Mouse (Mus musculus) layer of hippocampus, adult 2 months (tissue): ENCODE measurements at regions not wholly inside any gene's neighbourhood (a gene's known extent, or its start where the extent isn't known, plus 50 kb on each side); places are given as distances from the start of the nearest gene placed in this dataset.

Experiments
- DNase-seq, 2 experiments: peaks; one replicate each; pipeline ENCODE4 v3.0.0; 2022; ENCODE audit warnings: low spot score in 2 of 2
- H3K27ac ChIP-seq: fragments of 200-600 bp; 2 replicates; pipeline ENCODE4 v1.8.1; 2022
- H3K4me3 ChIP-seq: fragments of 200-600 bp; 2 replicates; pipeline ENCODE4 v1.8.1; 2022; ENCODE audit warnings: mild to moderate bottlenecking
- CTCF ChIP-seq: fragments of 200-600 bp; conservative IDR thresholded peaks from 2 replicates; pipeline ENCODE4 v1.8.1; 2022; ENCODE audit warnings: antibody characterized with exemption, mild to moderate bottlenecking, moderate library complexity

DNA sequence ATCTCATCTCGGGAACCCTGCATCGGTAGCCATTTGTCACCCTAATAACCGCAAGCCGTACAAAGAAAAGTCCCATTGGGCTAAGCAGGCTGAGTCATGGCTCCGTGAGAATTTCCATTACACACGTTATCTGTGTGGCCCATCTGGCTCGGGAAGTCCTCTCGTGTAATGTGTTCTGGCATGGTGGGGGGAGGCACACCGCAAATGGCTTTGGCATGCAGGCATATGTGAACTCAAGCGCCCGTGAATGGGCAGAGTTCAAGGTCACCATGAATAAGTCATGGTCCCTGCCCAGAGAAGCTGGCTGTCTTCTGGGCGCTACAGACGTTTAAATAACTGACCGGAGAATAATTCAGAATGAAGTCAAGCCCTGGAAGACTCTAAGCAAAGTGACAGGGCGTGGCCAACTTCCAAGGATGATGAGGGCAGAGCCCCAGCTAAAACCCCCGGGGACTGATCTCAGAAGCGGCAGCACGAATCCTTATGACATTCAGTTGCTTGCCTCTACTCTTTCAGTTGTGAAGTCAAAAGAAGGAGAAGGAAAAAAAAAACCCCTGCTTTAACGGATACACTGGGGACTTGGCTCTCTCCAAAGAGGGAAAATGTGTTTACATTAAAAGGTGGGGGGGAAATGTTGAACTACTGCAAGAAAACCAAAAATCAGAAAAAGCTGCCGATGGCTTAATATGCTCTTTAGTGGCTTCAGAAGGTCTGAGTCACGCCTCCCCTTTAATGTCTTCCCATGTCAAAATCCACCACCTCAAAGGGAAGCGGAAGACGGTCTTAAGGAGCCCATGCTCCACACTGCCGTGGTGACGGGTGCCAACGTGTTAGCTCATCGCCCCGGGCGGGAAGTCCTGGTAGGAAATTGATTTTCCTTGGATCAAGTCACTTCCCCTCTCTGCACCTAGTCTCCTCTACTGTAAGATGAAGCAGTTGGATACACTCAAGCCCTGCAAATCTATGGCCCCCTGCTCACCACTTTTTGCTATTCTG, 186.1 kb downstream of the Cdc5l start:
- TF ChIP-seq CTCF = no peak
- no peak for DNase-seq
- Histone ChIP-seq H3K4me3 (no peak overlapping the region), H3K27ac (no peak overlapping the region)

DNA sequence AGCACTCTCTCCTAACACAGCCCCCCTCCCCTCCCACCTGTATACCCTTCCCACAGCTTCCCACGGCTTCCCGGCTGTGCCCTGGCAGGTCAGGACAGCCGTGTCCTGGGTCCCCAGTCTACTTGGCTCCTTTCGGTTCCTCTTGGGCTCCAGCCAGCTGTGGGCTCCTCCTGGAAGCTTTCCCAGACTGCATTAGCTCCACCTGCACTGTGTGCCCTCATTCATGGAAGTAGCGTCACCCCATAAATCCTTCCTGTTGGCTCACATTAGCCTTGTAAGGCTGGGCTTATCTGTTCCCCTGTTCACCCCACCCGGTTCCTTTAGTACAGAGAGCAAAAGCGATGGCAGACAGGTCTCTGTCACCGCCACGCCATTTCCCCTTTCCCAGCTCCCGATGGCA, 188.7 kb downstream of the Cdc5l start:
- Histone ChIP-seq H3K27ac (no peak overlapping the region), H3K4me3 (no peak overlapping the region)
- DNase-seq = no peak
- TF ChIP-seq CTCF = no peak

GRCm38 (mm10) chr17:45243103-45243502, 190.4 kb downstream of the Cdc5l start:
- Histone ChIP-seq H3K27ac (no peak overlapping the region), H3K4me3 (no peak overlapping the region)
- no peak for DNase-seq
- TF ChIP-seq CTCF = no peak

DNA sequence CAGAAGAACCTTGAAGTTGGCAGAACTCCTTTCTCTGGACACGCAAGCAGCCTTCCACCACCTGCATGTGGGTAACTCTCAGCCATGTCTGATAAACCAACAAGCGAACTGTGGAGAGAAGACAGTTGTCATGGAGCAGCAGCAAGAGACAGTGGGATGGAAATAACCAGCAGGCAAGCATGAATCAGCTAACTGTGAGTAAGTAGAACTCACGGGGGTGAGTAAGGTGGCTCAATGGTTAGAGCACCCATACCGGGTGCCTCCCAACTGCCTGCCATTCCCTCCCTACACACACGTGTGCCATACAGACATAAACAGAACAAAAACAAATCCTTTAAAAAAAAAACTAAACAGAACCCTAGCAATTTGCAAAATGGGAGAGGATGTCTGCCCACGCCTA, 191.5 kb downstream of the Cdc5l start:
- DNase-seq = peak; percentile 32 to 41
- Histone ChIP-seq H3K27ac (peak overlapping the region; percentile 69), H3K4me3 (no peak overlapping the region)
- no peak for TF ChIP-seq CTCF

GRCm38 (mm10) chr17:45240963-45241543, 192.5 kb downstream of the Cdc5l start:
- Histone ChIP-seq H3K27ac (peak overlapping the region; percentile 69; the same call in 1 of the 2 replicates), H3K4me3 (no peak overlapping the region)
- no peak for DNase-seq
- no peak for TF ChIP-seq CTCF

- H3K27ac ChIP-seq = no peak overlapping the region
- H3K4me3 ChIP-seq = no peak overlapping the region
- no peak for TF ChIP-seq CTCF
- DNase-seq = no peak
These were observed 193.0 kb downstream of the Cdc5l start for GRCm38 (mm10) chr17:45240545-45240944.

DNA sequence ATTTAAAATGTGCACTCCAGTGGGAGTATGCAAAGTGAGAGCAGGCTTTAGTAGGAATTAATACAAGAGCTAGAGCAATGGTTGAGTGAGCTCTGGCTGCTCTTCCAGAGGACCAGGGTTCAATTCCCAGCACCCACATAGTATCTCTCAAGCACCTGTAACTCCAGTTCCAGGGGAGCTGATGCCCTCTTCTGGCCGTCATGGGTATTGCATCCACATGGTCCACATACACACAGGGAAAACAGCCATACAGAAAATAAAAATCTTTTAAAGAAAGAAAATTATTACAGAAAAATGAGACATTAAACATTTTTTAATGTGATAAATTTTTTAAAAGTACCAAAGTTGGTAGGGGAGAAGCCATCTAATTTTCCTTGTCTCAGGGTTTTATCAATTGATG, 196.3 kb downstream of the Cdc5l start:
- DNase-seq = no peak

GRCm38 (mm10) chr17:45235401-45235800, 198.1 kb downstream of the Cdc5l start:
- no peak overlapping the region for H3K27ac ChIP-seq
- TF ChIP-seq CTCF = no peak

More for the DNA sequence above, 196.3 kb downstream of the Cdc5l start:
- TF ChIP-seq CTCF = peak; percentile 61
- Histone ChIP-seq H3K27ac (no peak overlapping the region), H3K4me3 (no peak overlapping the region)

DNA sequence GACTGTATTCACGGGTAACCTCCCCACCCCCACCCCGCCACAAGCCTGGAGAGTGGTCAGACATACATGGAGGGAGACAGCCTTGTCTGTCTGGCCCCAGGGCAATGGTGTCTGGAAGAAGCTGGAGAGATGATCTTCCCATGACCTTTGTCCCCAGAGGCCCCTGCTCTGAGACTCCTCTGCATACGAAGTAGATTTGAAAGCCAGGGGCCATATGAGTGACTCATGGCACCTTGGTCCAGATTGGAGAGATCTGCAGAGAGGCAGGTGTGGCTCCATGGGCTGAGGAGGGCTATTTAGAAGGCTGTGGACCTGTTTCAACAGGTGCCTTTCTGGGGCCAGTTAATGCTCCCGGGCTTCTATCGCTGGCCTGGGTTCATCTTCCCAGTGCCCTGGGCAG, 200.7 kb downstream of the Cdc5l start:
- Histone ChIP-seq H3K4me3 (no peak overlapping the region), H3K27ac (no peak overlapping the region)
- TF ChIP-seq CTCF = no peak
- DNase-seq = no peak

More at GRCm38 (mm10) chr17:45235401-45235800, 198.1 kb downstream of the Cdc5l start:
- no peak overlapping the region for H3K4me3 ChIP-seq
- no peak for DNase-seq

DNA sequence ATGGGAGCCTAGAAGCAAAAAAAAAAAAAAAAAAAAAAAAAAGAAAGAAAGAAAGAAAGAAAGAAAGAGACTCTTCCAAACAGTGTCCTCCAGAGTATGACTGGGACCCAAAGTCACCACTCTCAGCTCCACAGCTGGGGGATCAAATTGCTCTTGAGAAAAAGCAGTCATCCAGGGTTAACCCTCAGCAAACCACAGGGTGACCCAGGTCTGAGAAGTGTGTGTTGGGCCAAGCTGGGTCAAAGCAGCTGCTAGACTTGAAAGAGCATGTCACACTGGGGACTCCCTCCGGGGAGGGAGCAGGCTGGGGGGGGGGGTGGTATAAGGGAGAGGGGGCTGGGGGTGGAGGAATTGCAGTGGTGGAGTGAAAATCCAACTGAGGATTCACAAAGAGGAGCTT, 206.3 kb downstream of the Cdc5l start:
- H3K27ac ChIP-seq = no peak overlapping the region

GRCm38 (mm10) chr17:45226486-45226885, 207.1 kb downstream of the Cdc5l start:
- DNase-seq = no peak
- TF ChIP-seq CTCF = no peak
- no peak overlapping the region for H3K4me3 ChIP-seq
- no peak overlapping the region for H3K27ac ChIP-seq

More for the DNA sequence above, 206.3 kb downstream of the Cdc5l start:
- no peak for DNase-seq
- no peak for TF ChIP-seq CTCF
- no peak overlapping the region for H3K4me3 ChIP-seq

DNA sequence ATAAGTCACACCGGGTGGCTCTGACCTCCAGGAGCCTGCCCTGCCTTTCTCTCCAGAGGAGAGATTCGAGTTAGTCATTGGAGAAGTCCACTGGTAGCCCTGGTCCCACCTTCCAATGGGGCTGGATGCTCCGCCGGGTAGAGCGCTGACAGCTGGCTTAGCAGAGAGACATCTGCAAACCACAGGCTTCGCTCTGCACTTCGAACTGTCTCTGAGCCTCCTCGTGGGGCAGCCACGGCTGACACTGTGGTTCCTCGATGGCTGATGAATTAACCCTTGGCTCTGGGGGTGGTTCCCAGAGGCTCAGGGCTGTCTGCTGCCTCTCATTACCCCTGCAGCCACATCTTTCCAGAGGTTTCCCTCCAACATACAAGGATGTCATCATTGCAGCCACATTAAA, 211.9 kb downstream of the Cdc5l start:
- DNase-seq = no peak
- Histone ChIP-seq H3K27ac (no peak overlapping the region), H3K4me3 (no peak overlapping the region)
- TF ChIP-seq CTCF = no peak

DNA sequence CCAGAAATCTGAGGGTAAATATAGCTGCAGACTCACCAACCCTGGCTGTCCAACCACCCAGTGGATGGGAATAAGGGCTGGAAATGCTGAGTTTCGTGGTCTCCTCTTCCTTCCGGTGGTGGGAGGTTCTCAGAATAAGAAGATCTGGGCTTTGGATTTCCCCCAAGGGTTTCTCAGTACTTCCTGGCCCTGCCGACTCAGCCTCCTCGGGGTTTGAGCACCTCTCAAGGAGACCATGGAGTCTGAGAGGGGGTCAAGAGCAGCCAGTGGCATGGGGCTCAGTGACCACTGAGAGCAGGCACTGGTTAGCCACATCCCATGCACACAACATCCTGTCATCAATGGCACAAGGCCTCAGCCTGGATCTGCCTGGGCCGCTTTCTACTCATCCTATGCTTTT, 216.4 kb downstream of the Cdc5l start:
- no peak for DNase-seq
- Histone ChIP-seq H3K4me3 (no peak overlapping the region), H3K27ac (no peak overlapping the region)
- no peak for TF ChIP-seq CTCF
